Mouse (Mus musculus) testis, postnatal 14 days (tissue): ENCODE results near the gene Btbd6.

Experiments used
- DNase-seq: peaks from one replicate; pipeline ENCODE4 v3.0.0; 2021; ENCODE audit warnings: low spot score

Gene Btbd6

GRCm38 (mm10) chr12:112976371-112977073 is at the start of gene Btbd6:
Gene Btbd6 (plus strand): TSS chr12:112976482.
- peak; percentile 87 for DNase-seq

- DNase-seq: peak; percentile 43
Observed at GRCm38 (mm10) chr12:112927265-112927664, 49.0 kb upstream of the Btbd6 start.

GRCm38 (mm10) chr12:112928401-112929241 is 47.7 kb upstream of the Btbd6 start:
- DNase-seq: peak; percentile 65

GRCm38 (mm10) chr12:112929562-112930352 is 46.5 kb upstream of the Btbd6 start, which contains the start of gene Jag2:
Gene Jag2 (minus strand): TSS chr12:112929776.
- peak; percentile 76 for DNase-seq

GRCm38 (mm10) chr12:112932647-112933046 is 43.6 kb upstream of the Btbd6 start:
- no peak for DNase-seq

- no peak for DNase-seq
Observed at GRCm38 (mm10) chr12:112937906-112938305, 38.4 kb upstream of the Btbd6 start.

- no peak for DNase-seq
Observed at GRCm38 (mm10) chr12:112938366-112938765, 37.9 kb upstream of the Btbd6 start.

GRCm38 (mm10) chr12:112938873-112939565 is 37.3 kb upstream of the Btbd6 start:
- no peak for DNase-seq

- no peak for DNase-seq
Observed at GRCm38 (mm10) chr12:112940238-112940637, 36.0 kb upstream of the Btbd6 start.

GRCm38 (mm10) chr12:112940710-112941109 is 35.6 kb upstream of the Btbd6 start:
- no peak for DNase-seq

- DNase-seq: no peak
Observed at GRCm38 (mm10) chr12:112941156-112941775, 35.0 kb upstream of the Btbd6 start.

GRCm38 (mm10) chr12:112941776-112942713 is 34.2 kb upstream of the Btbd6 start, which contains the start of gene Nudt14:
Gene Nudt14 (minus strand): TSS chr12:112942124.
- DNase-seq: peak; percentile 78

GRCm38 (mm10) chr12:112943669-112944068 is 32.6 kb upstream of the Btbd6 start:
- no peak for DNase-seq

GRCm38 (mm10) chr12:112947307-112947706 is 29.0 kb upstream of the Btbd6 start:
- no peak for DNase-seq

- peak; percentile 76 for DNase-seq
Observed at GRCm38 (mm10) chr12:112950040-112950760, 26.1 kb upstream of the Btbd6 start.

- DNase-seq: no peak
Observed at GRCm38 (mm10) chr12:112950761-112951129, 25.5 kb upstream of the Btbd6 start.

GRCm38 (mm10) chr12:112951150-112951842 is 25.0 kb upstream of the Btbd6 start:
- DNase-seq: no peak

- no peak for DNase-seq
Observed at GRCm38 (mm10) chr12:112952433-112952832, 23.8 kb upstream of the Btbd6 start.
